Mouse (Mus musculus) forebrain, embryonic 15.5 days (tissue): ENCODE data around the gene Hrc. TPM values are rescaled to one million over a fixed set of nuclear protein-coding genes. Genes with fewer than 3 reads are reported as not detected.
A peak's percentile ranks its signal among the peaks of the same experiment; 100 is the strongest.

Source experiments
- ATAC-seq: fragments of 200-750 bp; cut with Nextera tagmentation; replicated peaks from 2 replicates; pipeline ENCODE4 v1.8.0; 2017; ENCODE audit warnings: mild to moderate bottlenecking, moderate TSS enrichment, moderate library complexity
- H3K27ac ChIP-seq: fragments of 300-500 bp; sonication (generic); replicated peaks from 2 replicates; pipeline ENCODE4 v1.5.1; 2015; ENCODE audit warnings: mild to moderate bottlenecking, inconsistent platforms
- H3K27me3 ChIP-seq: fragments of 300-500 bp; sonication (generic); 2 replicates; pipeline ENCODE4 v1.6.1; 2015; ENCODE audit warnings: inconsistent platforms
- H3K36me3 ChIP-seq: fragments of 300-500 bp; sonication (generic); 2 replicates; pipeline ENCODE4 v1.6.1; 2015; ENCODE audit warnings: mild to moderate bottlenecking, inconsistent platforms
- H3K4me1 ChIP-seq: fragments of 300-500 bp; sonication (generic); 2 replicates; pipeline ENCODE4 v1.6.1; 2015; ENCODE audit warnings: inconsistent platforms
- H3K4me2 ChIP-seq: fragments of 300-500 bp; sonication (generic); replicated peaks from 2 replicates; pipeline ENCODE4 v1.6.1; 2015; ENCODE audit warnings: mild to moderate bottlenecking, inconsistent platforms
- H3K4me3 ChIP-seq: fragments of 300-500 bp; sonication (generic); 2 replicates; pipeline ENCODE4 v1.5.1; 2015; ENCODE audit warnings: mild to moderate bottlenecking, inconsistent platforms
- H3K9ac ChIP-seq: fragments of 300-500 bp; sonication (generic); replicated peaks from 2 replicates; pipeline ENCODE4 v1.6.1; 2015; ENCODE audit warnings: mild to moderate bottlenecking, inconsistent platforms
- H3K9me3 ChIP-seq: fragments of 300-500 bp; sonication (generic); 2 replicates; pipeline ENCODE4 v1.6.1; 2016; ENCODE audit warnings: inconsistent platforms
- WGBS: fragments of 180-500 bp; shearing (Covaris S2); methylation state at CpG from one replicate; pipeline ENCODE4 v1.1.7; 2015; ENCODE audit warnings: mixed read lengths; 5-methylcytosine and 5-hydroxymethylcytosine counted together
- polyA plus RNA-seq: library from polyadenylated mRNA; unstranded; fragments of >200 nt; fragmentation: Nextera tagmentation; extraction: Ambion mirVana; gene quantifications from 2 replicates; pipeline ENCODE4 v1.2.1, GENCODE M21; 2015

Gene Hrc
- polyA plus RNA-seq, 1 experiment from 2014 or later = 0.23 TPM

- peaks cover 18% of the 10 kb centered on the region for H3K36me3 ChIP-seq
- H3K9ac ChIP-seq = no peak overlapping the region
- H3K4me3 ChIP-seq = peak overlapping the region; percentile 51; the same call in 1 of the 2 replicates
- peaks cover 34% of the 10 kb centered on the region for H3K4me1 ChIP-seq
- ATAC-seq = no peak
- H3K9me3 ChIP-seq = no peaks in the 10 kb centered on the region
- peaks cover 10% of the 10 kb centered on the region; the same call in 1 of the 2 replicates for H3K27me3 ChIP-seq
- no peak overlapping the region for H3K27ac ChIP-seq
- H3K4me2 ChIP-seq = no peak overlapping the region
- 72% methylated on average over 16 of the region's 16 CpGs for WGBS
Observed at GRCm38 (mm10) chr7:45369022-45369745, 34.1 kb downstream of the Hrc start.

DNA sequence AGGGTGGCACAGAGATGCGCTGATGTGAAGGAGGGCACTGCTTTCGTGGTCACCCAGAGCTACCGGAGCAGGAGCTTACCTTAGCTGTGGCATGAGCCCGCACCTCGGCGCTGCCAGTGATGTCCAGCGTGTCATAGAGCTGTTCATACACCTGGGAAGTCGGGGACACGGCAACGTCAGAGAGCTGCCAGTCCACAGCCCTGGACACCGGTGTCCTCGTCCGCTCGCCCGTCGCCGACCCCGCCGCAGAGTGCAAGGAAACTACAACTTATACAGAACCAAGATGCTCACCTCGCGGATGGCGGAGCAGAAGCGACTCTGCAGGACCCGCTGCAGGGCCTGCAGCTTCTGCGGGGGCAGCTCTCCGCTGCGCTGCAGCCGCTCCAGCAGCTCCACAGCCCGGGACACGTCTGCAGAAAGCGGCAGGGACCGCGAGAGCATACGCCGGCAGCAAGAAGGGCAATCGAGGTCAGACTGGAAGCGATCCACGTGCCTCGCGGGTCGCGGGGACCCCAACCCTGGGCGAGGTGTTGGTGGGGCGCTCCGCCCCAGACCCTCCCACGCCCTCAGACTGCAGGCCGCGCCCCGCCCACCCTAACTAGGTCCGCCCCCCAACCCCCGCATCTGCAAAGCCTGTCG lies 34.9 kb downstream of the Hrc start:
- Histone ChIP-seq H3K4me1 (peaks cover 34% of the 10 kb centered on the region), H3K27ac (no peak overlapping the region), H3K4me2 (peak overlapping the region; percentile 89), H3K27me3 (peaks cover 10% of the 10 kb centered on the region; the same call in 1 of the 2 replicates), H3K9me3 (no peaks in the 10 kb centered on the region), H3K36me3 (peaks cover 24% of the 10 kb centered on the region), H3K4me3 (peak overlapping the region; percentile 51), H3K9ac (peak overlapping the region; percentile 54)
- no peak for ATAC-seq
- WGBS = 6% methylated on average over 52 of the region's 52 CpGs

GRCm38 (mm10) chr7:45370475-45371311 lies 35.6 kb downstream of the Hrc start, which contains the start of gene Lin7b:
Gene Lin7b, minus strand, starts transcription at chr7:45370583.
- peaks cover 28% of the 10 kb centered on the region for H3K4me1 ChIP-seq

GRCm38 (mm10) chr7:45372371-45372770 lies 37.3 kb downstream of the Hrc start:
- Histone ChIP-seq H3K9me3 (no peaks in the 10 kb centered on the region), H3K27ac (no peak overlapping the region), H3K4me3 (no peak overlapping the region), H3K4me2 (no peak overlapping the region), H3K36me3 (peaks cover 47% of the 10 kb centered on the region), H3K9ac (no peak overlapping the region), H3K4me1 (peaks cover 29% of the 10 kb centered on the region), H3K27me3 (peaks cover 10% of the 10 kb centered on the region; the same call in 1 of the 2 replicates)
- ATAC-seq = no peak
- 79% methylated on average over 5 of the region's 5 CpGs for whole genome bisulfite sequencing

More at GRCm38 (mm10) chr7:45370475-45371311, 35.6 kb downstream of the Hrc start, which contains the start of gene Lin7b:
- peak; percentile 39 for ATAC-seq
- peak within 1 kb of the TSS; percentile 89 for H3K4me2 ChIP-seq
- no peak within 1 kb of the TSS for H3K27ac ChIP-seq
- 11% methylated on average over 28 of the region's 28 CpGs for WGBS
- H3K9me3 ChIP-seq = no peaks in the 10 kb centered on the region
- peaks cover 10% of the 10 kb centered on the region; the same call in 1 of the 2 replicates for H3K27me3 ChIP-seq
- peak within 1 kb of the TSS; percentile 51 for H3K4me3 ChIP-seq
- H3K9ac ChIP-seq = peak within 1 kb of the TSS; percentile 54
- H3K36me3 ChIP-seq = peaks cover 30% of the 10 kb centered on the region

DNA sequence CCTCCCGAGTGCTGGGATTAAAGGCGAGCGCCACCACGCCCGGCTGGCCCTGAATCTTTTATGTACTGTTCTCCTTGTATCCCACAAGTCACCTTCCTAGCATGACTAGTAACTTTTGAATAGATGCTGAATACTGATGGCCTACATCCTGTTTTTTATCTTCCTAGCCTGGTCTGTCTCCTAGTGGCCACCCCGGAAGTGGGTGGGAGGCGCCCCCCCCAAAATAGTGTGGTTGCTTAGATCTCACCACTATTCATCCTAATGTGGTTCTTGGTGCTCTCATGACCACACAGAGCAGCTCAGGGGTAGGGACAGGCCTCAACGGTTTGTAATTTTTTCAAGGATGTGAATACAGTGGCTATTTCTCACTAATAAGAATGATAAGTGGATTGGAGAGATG lies 39.5 kb downstream of the Hrc start:
- ATAC-seq = no peak
- Histone ChIP-seq H3K27ac (no peak overlapping the region), H3K4me3 (no peak overlapping the region), H3K4me2 (no peak overlapping the region), H3K27me3 (0 out of 2 replicates have a peak, but pooled peaks cover 2% of the 10 kb centered on the region), H3K4me1 (peaks cover 19% of the 10 kb centered on the region), H3K36me3 (peaks cover 68% of the 10 kb centered on the region), H3K9me3 (no peaks in the 10 kb centered on the region), H3K9ac (no peak overlapping the region)
- WGBS = 91% methylated on average over 8 of the region's 8 CpGs

GRCm38 (mm10) chr7:45376057-45376456 lies 41.0 kb downstream of the Hrc start:
- Histone ChIP-seq H3K27me3 (no peaks in the 10 kb centered on the region), H3K27ac (no peak overlapping the region; the same call in 1 of the 2 replicates), H3K9me3 (no peaks in the 10 kb centered on the region), H3K4me1 (peaks cover 6% of the 10 kb centered on the region; the same call in 1 of the 2 replicates), H3K4me2 (no peak overlapping the region), H3K9ac (no peak overlapping the region), H3K36me3 (peaks cover 82% of the 10 kb centered on the region), H3K4me3 (no peak overlapping the region)
- WGBS = 73% methylated on average over 1 of the region's 1 CpGs
- no peak; the same call in 1 of the 2 replicates for ATAC-seq

DNA sequence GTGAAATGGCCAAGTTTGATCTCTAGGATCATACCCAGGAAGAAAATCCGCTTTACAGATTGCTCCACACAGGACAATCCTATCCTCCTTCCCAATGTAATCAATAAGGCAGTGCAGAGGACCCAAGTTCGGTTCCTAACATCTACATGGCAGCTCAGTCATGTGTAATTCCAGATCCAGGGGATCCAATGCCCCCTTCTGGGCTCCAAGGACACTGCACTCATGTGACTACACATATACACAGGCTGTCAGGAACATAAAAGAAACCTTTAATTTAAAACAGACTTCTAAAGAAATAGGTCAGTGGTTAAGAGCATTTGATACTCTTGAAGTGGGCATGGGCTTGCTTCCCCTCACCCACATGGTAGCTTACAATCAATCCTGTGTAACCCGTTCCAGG lies 51.0 kb downstream of the Hrc start:
- 84% methylated on average over 3 of the region's 3 CpGs for WGBS
- no peak for ATAC-seq
- no peaks in the 10 kb centered on the region for H3K4me1 ChIP-seq

More for the DNA sequence above, 51.0 kb downstream of the Hrc start:
- H3K36me3 ChIP-seq = peaks cover 97% of the 10 kb centered on the region
- no peak overlapping the region for H3K9ac ChIP-seq
- H3K27ac ChIP-seq = no peak overlapping the region
- no peaks in the 10 kb centered on the region for H3K27me3 ChIP-seq
- no peak overlapping the region for H3K4me3 ChIP-seq
- no peak overlapping the region for H3K4me2 ChIP-seq
- H3K9me3 ChIP-seq = no peaks in the 10 kb centered on the region

Other genes starting within 250 kb of the Hrc start
- gene Rcn3, start 243.1 kb upstream of the Hrc start, polyA plus RNA-seq = 49.6 and 54.4 TPM in 2 replicates
- 16.6 and 17.8 TPM in 2 replicates for gene Fcgrt, start 231.4 kb upstream of the Hrc start, polyA plus RNA-seq
- 982 and 1,055 TPM in 2 replicates for gene Rps11, start 210.9 kb upstream of the Hrc start, polyA plus RNA-seq
- gene Rpl13a, start 206.5 kb upstream of the Hrc start, polyA plus RNA-seq = 890 and 969 TPM in 2 replicates
- gene Gm45713, start 199.1 kb upstream of the Hrc start, polyA plus RNA-seq = 0.15 TPM in 1 of 2 replicates, not detected in the other
- gene Flt3l, start 198.9 kb upstream of the Hrc start, polyA plus RNA-seq = 1.6 and 2.1 TPM in 2 replicates
- 96.0 and 96.9 TPM in 2 replicates for gene Pih1d1, start 181.0 kb upstream of the Hrc start, polyA plus RNA-seq
- 25.6 and 30.8 TPM in 2 replicates for gene Aldh16a1, start 180.7 kb upstream of the Hrc start, polyA plus RNA-seq
- 20.1 and 24.0 TPM in 2 replicates for gene Slc17a7, start 171.3 kb upstream of the Hrc start, polyA plus RNA-seq
- not detected in 2 replicates for gene Gfy, start 155.7 kb upstream of the Hrc start, polyA plus RNA-seq
- gene Pth2, start 154.3 kb upstream of the Hrc start, polyA plus RNA-seq = not detected in 2 replicates
- 0.74 and 0.75 TPM in 2 replicates for gene Ccdc155, start 130.4 kb upstream of the Hrc start, polyA plus RNA-seq
- 1.4 and 2.0 TPM in 2 replicates for gene Dkkl1, start 123.1 kb upstream of the Hrc start, polyA plus RNA-seq
- 92.8 and 106 TPM in 2 replicates for gene Tead2, start 119.5 kb upstream of the Hrc start, polyA plus RNA-seq
- gene Cd37, start 96.2 kb upstream of the Hrc start, polyA plus RNA-seq = 1.3 and 1.6 TPM in 2 replicates
- gene Slc6a16, start 94.2 kb upstream of the Hrc start, polyA plus RNA-seq = 0.17 and 0.20 TPM in 2 replicates
- gene Slc6a21, start 57.8 kb upstream of the Hrc start, polyA plus RNA-seq = not detected in 2 replicates
- gene Trpm4, start 1.5 kb upstream of the Hrc start, polyA plus RNA-seq = 9.3 and 11.0 TPM in 2 replicates
- gene Ppfia3, start 31.7 kb downstream of the Hrc start, polyA plus RNA-seq = 18.3 and 20.1 TPM in 2 replicates
- 9.1 and 10.5 TPM in 2 replicates for gene Lin7b, start 35.3 kb downstream of the Hrc start, polyA plus RNA-seq
- 220 and 231 TPM in 2 replicates for gene Snrnp70, start 60.5 kb downstream of the Hrc start, polyA plus RNA-seq
- gene Kcna7, start 70.4 kb downstream of the Hrc start, polyA plus RNA-seq = not detected in 2 replicates
- gene Ntf5, start 78.4 kb downstream of the Hrc start, polyA plus RNA-seq = not detected in 2 replicates
- 0.68 and 1.4 TPM in 2 replicates for gene Lhb, start 85.5 kb downstream of the Hrc start, polyA plus RNA-seq
- gene Gys1, start 99.6 kb downstream of the Hrc start, polyA plus RNA-seq = 19.4 and 19.6 TPM in 2 replicates
- gene Ruvbl2, start 102.8 kb downstream of the Hrc start, polyA plus RNA-seq = 142 and 144 TPM in 2 replicates
- 6,132 and 6,335 TPM in 2 replicates for gene Ftl1, start 124.6 kb downstream of the Hrc start, polyA plus RNA-seq
- gene Bax, start 131.6 kb downstream of the Hrc start, polyA plus RNA-seq = 288 and 289 TPM in 2 replicates
- gene Tulp2, start 146.6 kb downstream of the Hrc start, polyA plus RNA-seq = 0.14 and 0.18 TPM in 2 replicates
- not detected in 2 replicates for gene Gm45808, start 151.5 kb downstream of the Hrc start, polyA plus RNA-seq
- gene Dhdh, start 153.5 kb downstream of the Hrc start, polyA plus RNA-seq = 2.3 and 2.6 TPM in 2 replicates
- 95.0 and 95.7 TPM in 2 replicates for gene Nucb1, start 175.1 kb downstream of the Hrc start, polyA plus RNA-seq
- 15.4 and 15.6 TPM in 2 replicates for gene Ppp1r15a, start 191.0 kb downstream of the Hrc start, polyA plus RNA-seq
- gene Plekha4, start 191.0 kb downstream of the Hrc start, polyA plus RNA-seq = 0.72 and 0.92 TPM in 2 replicates
- gene Hsd17b14, start 219.6 kb downstream of the Hrc start, polyA plus RNA-seq = not detected in 2 replicates
- gene Bcat2, start 234.9 kb downstream of the Hrc start, polyA plus RNA-seq = 21.6 and 23.3 TPM in 2 replicates